Mouse (Mus musculus): ENCODE measurements around the gene Six3.

Six3 gene

GRCm38 (mm10) chr17:85612526-85613265 lies 712 bp upstream of the Six3 start:
- DNase-seq: no peak

- no peak for DNase-seq
Observed at GRCm38 (mm10) chr17:85614011-85614721, 758 bp downstream of the Six3 start.

- no peak for DNase-seq
Observed at GRCm38 (mm10) chr17:85614722-85615331, 1.4 kb downstream of the Six3 start.

- DNase-seq: no peak
Observed at GRCm38 (mm10) chr17:85615586-85615985, 2.2 kb downstream of the Six3 start.

GRCm38 (mm10) chr17:85616526-85617500 lies 3.4 kb downstream of the Six3 start:
- no peak for DNase-seq

GRCm38 (mm10) chr17:85617566-85618358 lies 4.4 kb downstream of the Six3 start:
- DNase-seq: no peak

GRCm38 (mm10) chr17:85618359-85619112 lies 5.1 kb downstream of the Six3 start:
- no peak for DNase-seq

- DNase-seq: no peak
Observed at GRCm38 (mm10) chr17:85619113-85620085, 6.0 kb downstream of the Six3 start.

GRCm38 (mm10) chr17:85620086-85620481 lies 6.7 kb downstream of the Six3 start:
- DNase-seq: no peak

GRCm38 (mm10) chr17:85620680-85621504 lies 7.5 kb downstream of the Six3 start:
- no peak for DNase-seq

GRCm38 (mm10) chr17:85621505-85622310 lies 8.3 kb downstream of the Six3 start:
- peak in 1 of 2 experiments; percentile 19 for DNase-seq

- DNase-seq: no peak
Observed at GRCm38 (mm10) chr17:85622493-85623157, 9.2 kb downstream of the Six3 start.

- no peak for DNase-seq
Observed at GRCm38 (mm10) chr17:85623161-85624050, 10.0 kb downstream of the Six3 start.

GRCm38 (mm10) chr17:85624051-85624420 lies 10.6 kb downstream of the Six3 start:
- DNase-seq: no peak

GRCm38 (mm10) chr17:85624981-85625940 lies 11.9 kb downstream of the Six3 start:
- no peak for DNase-seq
